Comparison of ENCODE assay signal across 22 mouse cellular contexts in genomic region chr7:114232982-114233381, GRCm38 (mm10). TPM values are rescaled to one million over a fixed set of nuclear protein-coding genes. Genes with fewer than 3 reads are reported as not detected.
DNase-seq lines count a peak whose midpoint lies in the region; ATAC-seq and TF ChIP-seq lines count a peak whose summit lies in the region.
"Had no signal": no experiment of that assay in that cellular context is flagged by ENCODE, and none has a peak within 500 bp of the region (broad histone marks: within the 10 kb centered on the region; RNA-seq: fewer than 3 reads in every experiment).

No protein-coding gene starts in this region.

- H3K9ac ChIP-seq in lung, embryonic 14.5 days, result no peak overlapping the region
- H3K9ac ChIP-seq in midbrain, embryonic 13.5 days (replicated peaks), result no peak overlapping the region
- H3K9ac ChIP-seq: embryonic facial prominence, embryonic 15.5 days; forebrain, postnatal 0 days; hindbrain, embryonic 13.5 days; intestine, embryonic 15.5 days; limb, embryonic 15.5 days had no signal

- peak; percentile 22 for DNase-seq in CD4-positive, CD25-positive, alpha-beta regulatory T cell, adult 2 months (ENCODE audit: low read depth, low spot score)
- DNase-seq in lung, embryonic 14.5 days, result no peak
- no peak for DNase-seq in lung, postnatal 25 days (ENCODE audit: low spot score)
- no peak for DNase-seq in brain, embryonic 14.5 days (ENCODE audit: low read depth)
- DNase-seq in natural killer cell, adult 2 months (ENCODE audit: low spot score in 2 of 2), result no peak
- DNase-seq: adrenal gland, postnatal 25 days; cerebellum, adult 11-12 months; cerebellum, postnatal 36 days; forebrain, postnatal 0 days; gastrocnemius, postnatal 36 days; layer of hippocampus, postnatal 36 days; lung, postnatal 10 days; right cerebral cortex, postnatal 4 days had no signal

- no peak overlapping the region for H3K27ac ChIP-seq in lung, embryonic 14.5 days (ENCODE audit: low read depth)
- no peak overlapping the region for H3K27ac ChIP-seq in midbrain, embryonic 13.5 days
- H3K27ac ChIP-seq: embryonic facial prominence, embryonic 15.5 days; hindbrain, embryonic 13.5 days; intestine, embryonic 15.5 days; limb, embryonic 15.5 days had no signal

- peak; percentile 28 for TF ChIP-seq CTCF in lung, embryonic 14.5 days (IDR thresholded peaks at IDR 0.05; ENCODE audit: low read depth)
- TF ChIP-seq CTCF in brain, embryonic 14.5 days (IDR thresholded peaks at IDR 0.05; ENCODE audit: borderline replicate concordance, extremely low read depth, insufficient read depth, insufficient read length), result peak; percentile 16; the same call in 1 of the 2 replicates

- no peak for TF ChIP-seq POLR2A in brain, embryonic 14.5 days (IDR thresholded peaks at IDR 0.05; ENCODE audit: borderline replicate concordance, extremely low read depth, insufficient read depth, insufficient read length, poor library complexity, severe bottlenecking)

- no peaks in the 10 kb centered on the region for H3K9me3 ChIP-seq in lung, embryonic 14.5 days (ENCODE audit: low read depth, low read length)
- H3K9me3 ChIP-seq in midbrain, embryonic 13.5 days, result no peaks in the 10 kb centered on the region
- H3K9me3 ChIP-seq: embryonic facial prominence, embryonic 15.5 days; hindbrain, embryonic 13.5 days; intestine, embryonic 15.5 days; limb, embryonic 15.5 days; megakaryocyte, embryonic 14.5 days had no signal

- no peak for ATAC-seq in CD4-positive, CD25-positive, alpha-beta regulatory T cell, adult 4 months
- no peak for ATAC-seq in lung, embryonic 14.5 days (ENCODE audit: insufficient read depth)
- no peak for ATAC-seq in granulocyte monocyte progenitor cell, adult 5-6 weeks (replicated peaks; ENCODE audit: poor library complexity, severe bottlenecking)
- no peak for ATAC-seq in midbrain, embryonic 13.5 days
- ATAC-seq: forebrain, postnatal 0 days; intestine, embryonic 15.5 days; midbrain, embryonic 16.5 days had no signal

- no peaks in the 10 kb centered on the region for H3K4me1 ChIP-seq in lung, embryonic 14.5 days (ENCODE audit: insufficient read depth)
- no peaks in the 10 kb centered on the region for H3K4me1 ChIP-seq in midbrain, embryonic 13.5 days (replicated peaks)
- H3K4me1 ChIP-seq: embryonic facial prominence, embryonic 15.5 days; hindbrain, embryonic 13.5 days; intestine, embryonic 15.5 days; limb, embryonic 15.5 days; megakaryocyte, embryonic 14.5 days had no signal

- no peaks in the 10 kb centered on the region for H3K27me3 ChIP-seq in lung, embryonic 14.5 days (ENCODE audit: insufficient read depth, low read length)
- H3K27me3 ChIP-seq in midbrain, embryonic 13.5 days, result no peaks in the 10 kb centered on the region
- H3K27me3 ChIP-seq: embryonic facial prominence, embryonic 15.5 days; hindbrain, embryonic 13.5 days; intestine, embryonic 15.5 days; limb, embryonic 15.5 days; megakaryocyte, embryonic 14.5 days had no signal

- 88% methylated on average over 7 of the region's 7 CpGs for WGBS in lung, embryonic 14.5 days
- WGBS in midbrain, embryonic 13.5 days, result 94% methylated on average over 7 of the region's 7 CpGs

- H3K36me3 ChIP-seq in lung, embryonic 14.5 days (ENCODE audit: insufficient read depth), result peaks cover 81% of the 10 kb centered on the region
- H3K36me3 ChIP-seq in midbrain, embryonic 13.5 days, result peaks cover 65% of the 10 kb centered on the region

- no peak overlapping the region for H3K4me3 ChIP-seq in lung, embryonic 14.5 days (ENCODE audit: low read depth, low read length)
- H3K4me3 ChIP-seq in midbrain, embryonic 13.5 days (replicated peaks), result no peak overlapping the region
- H3K4me3 ChIP-seq: embryonic facial prominence, embryonic 15.5 days; hindbrain, embryonic 13.5 days; intestine, embryonic 15.5 days; limb, embryonic 15.5 days; megakaryocyte, embryonic 14.5 days had no signal

- H3K4me2 ChIP-seq in lung, embryonic 14.5 days, result no peak overlapping the region
- H3K4me2 ChIP-seq in midbrain, embryonic 13.5 days (replicated peaks), result no peak overlapping the region
- H3K4me2 ChIP-seq: embryonic facial prominence, embryonic 15.5 days; hindbrain, embryonic 13.5 days; intestine, embryonic 15.5 days; limb, embryonic 15.5 days had no signal

RNA-seq across cellular contexts. Expression of gene Copb1, which starts 21.5 kb away (rescaled TPM):
- 100 to 1,000 TPM; 108 to 135 TPM for polyA plus RNA-seq in CD4-positive, CD25-positive, alpha-beta regulatory T cell, adult 4 months (2017; shearing (Covaris generic))
- 129 and 135 TPM in 2 replicates for polyA plus RNA-seq in lung, embryonic 14.5 days (2014; fragmentation: Nextera tagmentation; extraction: Ambion mirVana)
- 62.0 and 68.6 TPM in 2 replicates for polyA plus RNA-seq in brain, embryonic 14.5 days (2012; rRNA removed)
- total RNA-seq in granulocyte monocyte progenitor cell, adult 5-6 weeks (2014; fragmentation: Nextera tagmentation), result 79.8 and 118 TPM in 2 replicates
- 66.0 and 82.7 TPM in 2 replicates for total RNA-seq in granulocyte monocyte progenitor cell, adult 5-6 weeks (2017)
- 86.2 and 94.2 TPM in 2 replicates for polyA plus RNA-seq in midbrain, embryonic 13.5 days (2015; fragmentation: Nextera tagmentation; extraction: Ambion mirVana)

RNA-seq across cellular contexts. Expression of gene Psma1, which starts 42.9 kb away (rescaled TPM):
- 100 to 1,000 TPM; 218 to 222 TPM for polyA plus RNA-seq in CD4-positive, CD25-positive, alpha-beta regulatory T cell, adult 4 months (2017; shearing (Covaris generic))
- polyA plus RNA-seq in lung, embryonic 14.5 days (2014; fragmentation: Nextera tagmentation; extraction: Ambion mirVana), result 424 and 430 TPM in 2 replicates
- 199 and 258 TPM in 2 replicates for polyA plus RNA-seq in brain, embryonic 14.5 days (2012; rRNA removed)
- total RNA-seq in granulocyte monocyte progenitor cell, adult 5-6 weeks (2014; fragmentation: Nextera tagmentation), result 274 and 294 TPM in 2 replicates
- total RNA-seq in granulocyte monocyte progenitor cell, adult 5-6 weeks (2017), result 340 and 376 TPM in 2 replicates
- polyA plus RNA-seq in midbrain, embryonic 13.5 days (2015; fragmentation: Nextera tagmentation; extraction: Ambion mirVana), result 416 and 422 TPM in 2 replicates
